Mouse (Mus musculus): Measurements from ENCODE around the gene Olfr281. TPM values are rescaled to one million over a fixed set of nuclear protein-coding genes. Genes with fewer than 3 reads are reported as not detected.
"Not testable (repeated sequence)": the region's sequence is repeated elsewhere in the genome, so short reads cannot be mapped to it uniquely, and the experiment has no call there.

The Olfr281 gene
- polyA plus RNA-seq, 1 experiment from 2014 or later = not detected

DNA sequence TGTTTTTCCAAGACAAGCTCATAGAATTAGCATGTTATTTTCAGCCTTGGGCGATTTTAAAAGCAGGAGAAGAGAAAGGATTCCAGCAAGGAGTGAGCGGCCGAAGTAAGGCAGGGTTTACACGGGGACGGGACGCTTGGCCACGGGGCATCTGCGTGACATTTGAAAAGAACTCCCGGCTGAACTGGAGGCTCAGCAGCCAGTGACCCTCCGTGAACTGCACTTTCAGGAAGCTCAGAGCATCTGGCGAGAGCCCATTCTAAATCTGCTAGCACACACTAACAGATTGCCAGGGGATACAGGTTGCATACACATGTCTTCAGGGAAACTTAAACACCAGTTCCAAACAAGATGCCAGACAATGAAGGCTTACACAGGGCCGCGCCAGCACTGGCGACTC is 28.1 kb upstream of the Olfr281 start:
- H3K4me1 ChIP-seq (ENCODE audit: control insufficient read depth, insufficient read depth, low read length) = no peaks in the 10 kb centered on the region
- no peak for ATAC-seq
- DNase-seq (ENCODE audit: low spot score) = no peak
- no peaks in the 10 kb centered on the region for H3K27me3 ChIP-seq (replicated peaks; ENCODE audit: control insufficient read depth, insufficient read depth, low read length)
- no peak overlapping the region for H3K4me2 ChIP-seq (ENCODE audit: low read length)
- no peaks in the 10 kb centered on the region for H3K36me3 ChIP-seq (ENCODE audit: control insufficient read depth, insufficient read depth, low read length)
- no peaks in the 10 kb centered on the region for H3K9me3 ChIP-seq (replicated peaks; ENCODE audit: control insufficient read depth, low read length)
- H3K27ac ChIP-seq (ENCODE audit: low read depth, low read length) = no peak overlapping the region
- no peak overlapping the region for H3K4me3 ChIP-seq (ENCODE audit: low read depth, low read length)
- no peak overlapping the region for H3K9ac ChIP-seq (ENCODE audit: low read length)
- 77% methylated on average over 14 of the region's 14 CpGs for WGBS

DNA sequence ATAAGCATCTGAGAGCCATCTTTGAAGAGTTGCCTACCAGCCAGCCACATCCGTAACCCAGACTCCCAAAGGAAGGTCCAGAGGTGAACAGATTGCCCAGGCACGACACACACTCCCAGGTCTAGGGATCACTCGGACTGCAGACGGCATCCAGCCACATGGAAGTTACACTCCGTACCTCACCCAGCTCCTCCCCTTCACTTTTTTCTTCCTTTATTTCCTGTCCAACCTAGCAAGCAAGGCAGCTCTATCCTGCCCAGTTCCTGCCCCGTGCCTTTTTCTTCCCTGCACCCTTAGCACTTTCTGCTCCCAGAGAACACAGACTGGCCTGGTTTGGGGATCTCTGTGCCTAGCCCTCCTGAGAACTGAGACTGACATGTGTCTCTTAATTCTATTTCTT is 27.6 kb upstream of the Olfr281 start:
- Histone ChIP-seq H3K4me3 (ENCODE audit: low read depth, low read length) (no peak overlapping the region), H3K36me3 (ENCODE audit: control insufficient read depth, insufficient read depth, low read length) (no peaks in the 10 kb centered on the region), H3K27ac (ENCODE audit: low read depth, low read length) (no peak overlapping the region), H3K4me1 (ENCODE audit: control insufficient read depth, insufficient read depth, low read length) (no peaks in the 10 kb centered on the region), H3K9ac (ENCODE audit: low read length) (no peak overlapping the region), H3K4me2 (ENCODE audit: low read length) (no peak overlapping the region), H3K27me3 (replicated peaks; ENCODE audit: control insufficient read depth, insufficient read depth, low read length) (no peaks in the 10 kb centered on the region), H3K9me3 (replicated peaks; ENCODE audit: control insufficient read depth, low read length) (no peaks in the 10 kb centered on the region)
- DNase-seq (ENCODE audit: low spot score) (no peak), ATAC-seq (no peak)
- WGBS = 84% methylated on average over 6 of the region's 6 CpGs

DNA sequence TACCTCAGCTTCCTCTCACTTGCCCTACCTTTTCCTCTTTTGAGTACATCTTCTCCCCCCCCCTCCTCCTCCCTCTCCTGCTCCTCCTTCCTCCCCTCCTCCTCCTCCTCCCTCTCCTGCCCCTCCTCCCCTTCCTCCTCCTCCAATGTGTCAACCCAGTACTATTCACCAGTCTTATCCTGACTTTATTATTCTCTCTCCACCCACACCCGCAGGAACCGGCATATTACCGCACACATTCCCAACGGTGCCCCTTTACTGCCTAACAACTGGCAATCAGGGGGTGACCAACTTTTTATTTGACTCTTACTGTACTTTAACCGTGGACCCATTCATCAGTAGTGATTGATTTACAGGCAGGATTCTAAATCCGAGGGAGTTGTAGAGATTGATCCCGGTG is 27.2 kb upstream of the Olfr281 start:
- no peaks in the 10 kb centered on the region for H3K4me1 ChIP-seq (ENCODE audit: control insufficient read depth, insufficient read depth, low read length)
- H3K9ac ChIP-seq (ENCODE audit: low read length) = no peak overlapping the region
- no peak overlapping the region for H3K4me3 ChIP-seq (ENCODE audit: low read depth, low read length)
- H3K36me3 ChIP-seq (ENCODE audit: control insufficient read depth, insufficient read depth, low read length) = no peaks in the 10 kb centered on the region
- H3K9me3 ChIP-seq (replicated peaks; ENCODE audit: control insufficient read depth, low read length) = no peaks in the 10 kb centered on the region
- no peaks in the 10 kb centered on the region for H3K27me3 ChIP-seq (replicated peaks; ENCODE audit: control insufficient read depth, insufficient read depth, low read length)
- no peak overlapping the region for H3K27ac ChIP-seq (ENCODE audit: low read depth, low read length)
- ATAC-seq (no peak), DNase-seq (ENCODE audit: low spot score) (no peak)
- no peak overlapping the region for H3K4me2 ChIP-seq (ENCODE audit: low read length)
- 87% methylated on average over 7 of the region's 7 CpGs for WGBS

DNA sequence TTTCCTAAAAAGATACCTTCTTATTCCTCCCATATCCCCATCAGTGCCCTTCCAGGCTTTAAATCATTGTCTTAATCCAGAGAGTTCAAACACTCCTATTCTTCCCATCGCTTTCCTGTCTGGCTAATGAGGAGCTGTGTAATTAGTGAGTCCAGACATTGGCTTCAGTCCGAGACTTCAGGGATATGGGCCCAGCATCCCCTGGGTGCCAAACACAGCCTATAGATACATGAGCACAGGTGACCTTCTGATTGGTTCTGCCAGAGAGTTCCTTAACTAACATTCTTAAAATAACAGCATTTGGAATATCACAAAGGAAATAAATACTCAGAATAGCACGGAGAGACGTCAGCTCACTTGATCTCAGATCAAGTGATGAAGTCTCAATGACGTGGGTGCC is 21.5 kb upstream of the Olfr281 start, which contains the start of gene Olfr282:
Olfr282 (plus strand) TSS at position 301 of the 400 bp plus-strand sequence.
- H3K27ac ChIP-seq (ENCODE audit: low read depth, low read length); H3K9me3 ChIP-seq (replicated peaks; ENCODE audit: control insufficient read depth, low read length); H3K27me3 ChIP-seq (replicated peaks; ENCODE audit: control insufficient read depth, insufficient read depth, low read length); H3K36me3 ChIP-seq (ENCODE audit: control insufficient read depth, insufficient read depth, low read length); ATAC-seq; DNase-seq (ENCODE audit: low spot score); H3K4me2 ChIP-seq (ENCODE audit: low read length); H3K4me1 ChIP-seq (ENCODE audit: control insufficient read depth, insufficient read depth, low read length); H3K9ac ChIP-seq (ENCODE audit: low read length); H3K4me3 ChIP-seq (ENCODE audit: low read depth, low read length): not testable (repeated sequence)
- 59% methylated on average over 5 of the region's 5 CpGs for WGBS

DNA sequence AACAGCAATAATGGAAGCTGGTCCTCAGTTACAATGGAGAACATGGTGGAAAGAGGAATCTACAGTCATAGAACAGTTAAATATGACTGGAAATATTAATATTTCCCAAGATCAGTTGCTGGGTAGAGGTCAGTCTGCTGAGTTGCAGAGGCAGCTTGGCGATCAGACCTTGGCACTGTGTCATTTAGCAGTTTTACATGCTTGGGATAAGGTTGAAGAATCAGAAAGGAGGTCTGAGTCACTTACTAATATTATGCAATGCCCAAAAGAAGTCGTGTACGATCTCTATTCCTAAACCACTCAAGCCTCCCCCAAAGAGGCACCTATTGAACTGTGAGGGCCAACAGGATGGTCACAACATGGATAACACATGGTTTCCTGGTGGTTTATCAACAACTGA is 7.8 kb upstream of the Olfr281 start:
- no peak overlapping the region for H3K4me3 ChIP-seq (ENCODE audit: low read depth, low read length)
- ATAC-seq (no peak), DNase-seq (ENCODE audit: low spot score) (no peak)
- H3K4me1 ChIP-seq (ENCODE audit: control insufficient read depth, insufficient read depth, low read length) = no peaks in the 10 kb centered on the region
- no peaks in the 10 kb centered on the region for H3K36me3 ChIP-seq (ENCODE audit: control insufficient read depth, insufficient read depth, low read length)
- 76% methylated on average over 3 of the region's 3 CpGs for WGBS
- no peaks in the 10 kb centered on the region for H3K27me3 ChIP-seq (replicated peaks; ENCODE audit: control insufficient read depth, insufficient read depth, low read length)
- H3K4me2 ChIP-seq (ENCODE audit: low read length) = no peak overlapping the region
- H3K9me3 ChIP-seq (replicated peaks; ENCODE audit: control insufficient read depth, low read length) = no peaks in the 10 kb centered on the region
- no peak overlapping the region for H3K27ac ChIP-seq (ENCODE audit: low read depth, low read length)
- no peak overlapping the region for H3K9ac ChIP-seq (ENCODE audit: low read length)

DNA sequence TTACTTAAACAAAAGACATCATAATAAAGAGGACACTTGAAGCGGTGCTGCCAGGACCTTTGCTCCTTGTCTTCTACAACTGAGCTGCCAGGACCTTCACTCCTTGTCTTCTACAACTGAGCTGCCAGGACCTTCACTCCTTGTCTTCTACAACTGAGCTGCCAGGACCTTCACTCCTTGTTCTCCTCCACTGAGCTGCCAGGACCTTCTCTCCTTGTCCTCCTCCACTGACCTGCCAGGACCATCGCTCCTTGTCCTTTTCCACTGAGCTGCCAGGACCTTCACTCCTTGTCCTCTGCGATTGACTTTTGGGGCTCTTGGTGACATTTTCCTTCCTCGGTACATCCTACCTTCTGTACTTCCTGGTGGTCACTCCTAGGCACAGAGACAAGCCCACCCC is 3.9 kb upstream of the Olfr281 start:
- no peaks in the 10 kb centered on the region for H3K9me3 ChIP-seq (replicated peaks; ENCODE audit: control insufficient read depth, low read length)
- DNase-seq (ENCODE audit: low spot score) = peak; percentile 2
- H3K9ac ChIP-seq (ENCODE audit: low read length) = no peak overlapping the region
- H3K4me1 ChIP-seq (ENCODE audit: control insufficient read depth, insufficient read depth, low read length) = no peaks in the 10 kb centered on the region
- H3K4me3 ChIP-seq (ENCODE audit: low read depth, low read length) = no peak overlapping the region
- H3K27me3 ChIP-seq (replicated peaks; ENCODE audit: control insufficient read depth, insufficient read depth, low read length) = no peaks in the 10 kb centered on the region
- no peaks in the 10 kb centered on the region for H3K36me3 ChIP-seq (ENCODE audit: control insufficient read depth, insufficient read depth, low read length)
- H3K27ac ChIP-seq (ENCODE audit: low read depth, low read length) = no peak overlapping the region
- H3K4me2 ChIP-seq (ENCODE audit: low read length) = no peak overlapping the region
- ATAC-seq = no peak
- 56% methylated on average over 4 of the region's 4 CpGs for WGBS

DNA sequence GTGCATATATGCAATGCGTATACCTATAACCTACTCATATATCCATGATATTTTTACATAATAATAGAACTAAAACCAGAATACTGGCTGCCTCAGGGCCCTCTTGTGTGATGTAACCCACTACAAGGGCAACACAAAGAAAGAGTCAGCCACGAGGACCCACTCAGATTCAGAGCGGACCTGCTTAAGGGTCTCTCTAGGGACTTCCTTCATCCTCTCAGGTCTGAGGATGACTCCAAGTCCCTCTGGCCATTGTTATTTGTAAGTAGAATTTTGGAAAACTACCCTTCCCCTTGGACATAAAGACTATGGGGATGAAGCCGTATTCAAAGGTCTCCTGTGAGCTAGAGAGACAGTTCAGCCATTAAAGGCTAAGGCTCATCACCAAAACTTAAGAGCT is 17.2 kb downstream of the Olfr281 start, which contains the start of gene OR5BS1P:
OR5BS1P (plus strand) TSS at position 301 of the 400 bp plus-strand sequence.
- Histone ChIP-seq H3K9me3 (replicated peaks; ENCODE audit: control insufficient read depth, low read length) (no peaks in the 10 kb centered on the region), H3K36me3 (ENCODE audit: control insufficient read depth, insufficient read depth, low read length) (no peaks in the 10 kb centered on the region), H3K4me3 (ENCODE audit: low read depth, low read length) (no peak within 1 kb of the TSS), H3K4me1 (ENCODE audit: control insufficient read depth, insufficient read depth, low read length) (no peaks in the 10 kb centered on the region), H3K27me3 (replicated peaks; ENCODE audit: control insufficient read depth, insufficient read depth, low read length) (no peaks in the 10 kb centered on the region), H3K27ac (ENCODE audit: low read depth, low read length) (no peak within 1 kb of the TSS), H3K4me2 (ENCODE audit: low read length) (no peak within 1 kb of the TSS), H3K9ac (ENCODE audit: low read length) (no peak within 1 kb of the TSS)
- WGBS = 91% methylated on average over 4 of the region's 4 CpGs
- ATAC-seq (no peak), DNase-seq (ENCODE audit: low spot score) (no peak)

DNA sequence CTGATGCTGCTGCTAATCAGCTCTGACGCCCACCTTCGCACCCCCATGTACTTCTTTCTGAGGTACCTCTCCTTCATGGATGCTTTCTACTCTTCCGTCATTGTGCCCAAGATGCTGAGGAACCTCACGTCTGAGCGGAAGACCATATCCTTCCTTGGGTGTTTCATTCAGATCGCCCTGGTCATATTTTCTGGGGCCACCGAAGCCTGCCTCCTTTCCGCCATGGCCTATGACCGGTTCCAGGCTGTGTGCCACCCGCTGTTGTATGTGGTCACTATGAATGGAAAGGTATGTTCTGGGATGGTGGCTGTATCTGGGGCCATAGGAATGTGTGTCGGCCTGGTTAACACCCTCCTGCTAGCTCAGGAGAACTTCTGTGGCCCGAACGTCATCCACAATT is 19.2 kb downstream of the Olfr281 start:
- no peaks in the 10 kb centered on the region for H3K4me1 ChIP-seq (ENCODE audit: control insufficient read depth, insufficient read depth, low read length)
- no peak overlapping the region for H3K4me3 ChIP-seq (ENCODE audit: low read depth, low read length)
- H3K27ac ChIP-seq (ENCODE audit: low read depth, low read length) = no peak overlapping the region
- no peak for ATAC-seq
- no peaks in the 10 kb centered on the region for H3K27me3 ChIP-seq (replicated peaks; ENCODE audit: control insufficient read depth, insufficient read depth, low read length)
- H3K36me3 ChIP-seq (ENCODE audit: control insufficient read depth, insufficient read depth, low read length) = no peaks in the 10 kb centered on the region
- no peak for DNase-seq (ENCODE audit: low spot score)
- H3K9me3 ChIP-seq (replicated peaks; ENCODE audit: control insufficient read depth, low read length) = no peaks in the 10 kb centered on the region
- 92% methylated on average over 13 of the region's 13 CpGs for WGBS
- no peak overlapping the region for H3K9ac ChIP-seq (ENCODE audit: low read length)
- no peak overlapping the region for H3K4me2 ChIP-seq (ENCODE audit: low read length)

DNA sequence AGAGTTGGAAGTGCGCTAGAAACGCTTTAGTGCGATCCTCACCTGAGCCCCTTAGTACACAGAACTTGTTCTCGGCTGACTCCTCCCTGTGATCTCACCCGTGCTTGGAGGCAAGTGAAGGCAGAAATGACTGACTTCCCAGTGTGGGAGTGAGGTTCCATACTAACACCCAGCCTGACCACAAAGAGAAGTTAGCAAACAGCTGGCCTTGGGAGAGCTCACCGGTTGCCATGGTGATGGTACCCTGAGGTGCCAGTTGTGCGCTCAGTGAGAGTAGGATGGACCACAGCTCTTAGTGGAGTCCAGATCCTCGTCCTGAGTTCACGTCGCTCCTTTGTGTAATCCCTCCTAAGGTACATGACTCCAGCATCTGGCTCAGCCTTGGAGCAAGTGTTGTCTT is 22.6 kb downstream of the Olfr281 start:
- H3K36me3 ChIP-seq (ENCODE audit: control insufficient read depth, insufficient read depth, low read length) = no peaks in the 10 kb centered on the region
- no peak for ATAC-seq
- no peak overlapping the region for H3K27ac ChIP-seq (ENCODE audit: low read depth, low read length)
- no peaks in the 10 kb centered on the region for H3K9me3 ChIP-seq (replicated peaks; ENCODE audit: control insufficient read depth, low read length)
- DNase-seq (ENCODE audit: low spot score) = no peak
- H3K4me2 ChIP-seq (ENCODE audit: low read length) = no peak overlapping the region
- no peak overlapping the region for H3K4me3 ChIP-seq (ENCODE audit: low read depth, low read length)
- no peaks in the 10 kb centered on the region for H3K27me3 ChIP-seq (replicated peaks; ENCODE audit: control insufficient read depth, insufficient read depth, low read length)
- WGBS = 77% methylated on average over 10 of the region's 10 CpGs
- no peaks in the 10 kb centered on the region for H3K4me1 ChIP-seq (ENCODE audit: control insufficient read depth, insufficient read depth, low read length)
- H3K9ac ChIP-seq (ENCODE audit: low read length) = no peak overlapping the region
